Mouse (Mus musculus) heart, postnatal 36 days (tissue): ENCODE data around the gene Tex44. TPM values are rescaled to one million over a fixed set of nuclear protein-coding genes. Genes with fewer than 3 reads are reported as not detected.

ENCODE experiments used
- DNase-seq, 2 experiments: peaks; one replicate each; pipeline ENCODE4 v3.0.0; 2021 to 2022
- intact Hi-C: fragments of 180-260 bp; cut with DNase I; formaldehyde crosslinking; loops from one replicate; pipeline ENCODE4 v1.15.1; 2025
- total RNA-seq, 2 experiments: library from RNA; stranded (reverse); gene quantifications; 2 replicates each; pipeline ENCODE4 v1.2.3; 2021

Gene Tex44
- total RNA-seq, 2 experiments from 2014 or later, result not detected

DNA sequence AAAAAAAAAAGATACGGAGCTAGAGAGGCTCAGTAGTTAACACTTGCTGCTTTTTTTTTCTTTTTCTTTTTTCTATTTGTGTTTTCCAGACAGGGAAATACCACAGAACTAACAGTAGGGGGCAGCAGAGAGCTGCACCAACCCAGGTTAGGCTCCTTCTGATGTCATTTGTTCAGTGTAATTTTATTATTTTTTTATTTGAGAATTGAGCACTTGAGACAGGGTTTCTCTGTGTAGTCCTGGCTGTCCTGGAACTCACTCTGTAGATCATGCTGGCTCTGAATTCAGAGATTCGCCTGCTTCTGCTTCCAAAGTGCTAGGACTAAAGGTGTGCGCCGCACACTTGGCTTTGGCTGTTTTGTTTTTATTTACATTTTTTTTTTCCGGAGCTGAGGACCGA lies 9.8 kb upstream of the Tex44 start:
- intact Hi-C loops, result loop anchor here (1.0 kb wide), 1 partner anchor 14 kb away; no protein-coding TSS in a partner anchor
- no peak for DNase-seq

DNA sequence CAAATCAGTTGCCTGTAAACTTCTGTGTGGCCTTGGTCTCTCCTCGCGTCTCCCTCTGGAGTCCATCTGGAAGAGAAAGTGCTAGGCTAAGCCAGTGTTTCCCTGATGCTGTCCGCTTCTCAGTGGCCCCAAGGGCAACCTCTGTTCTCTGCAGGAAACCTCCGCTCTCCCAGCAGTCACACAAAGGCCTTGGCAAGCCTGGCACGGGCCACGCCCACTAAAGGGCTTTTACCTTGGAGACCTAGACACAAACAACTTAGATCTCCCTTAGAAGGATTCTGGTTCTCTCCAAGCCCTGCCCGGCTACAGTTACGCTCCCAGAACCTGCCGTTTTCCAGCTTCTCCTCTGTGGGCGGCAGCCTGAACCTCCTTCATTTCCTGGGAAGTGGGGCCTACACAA lies 5.1 kb upstream of the Tex44 start:
- DNase-seq, result no peak
- intact Hi-C loops, result no loop called here

DNA sequence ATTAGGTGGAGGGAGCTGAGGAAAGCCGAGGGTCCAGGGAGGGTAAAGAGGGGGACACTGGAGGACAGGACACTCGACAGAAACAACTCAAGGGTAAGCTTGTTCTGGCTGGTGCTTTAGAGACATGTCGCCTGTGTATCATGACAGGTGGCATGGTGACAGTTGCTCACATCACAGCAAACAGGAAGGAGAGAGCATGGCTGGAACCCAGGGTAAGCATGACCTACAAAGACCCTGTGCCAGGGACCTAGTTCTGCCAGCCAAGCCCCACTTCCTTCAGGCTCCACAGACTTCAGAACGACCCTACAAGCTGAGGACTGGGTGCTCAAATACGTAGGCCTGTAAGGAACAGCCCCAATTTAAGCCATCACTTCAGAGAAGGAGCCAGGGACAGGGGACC lies 2.2 kb upstream of the Tex44 start:
- no peak for DNase-seq
- intact Hi-C loops, result no loop called here

DNA sequence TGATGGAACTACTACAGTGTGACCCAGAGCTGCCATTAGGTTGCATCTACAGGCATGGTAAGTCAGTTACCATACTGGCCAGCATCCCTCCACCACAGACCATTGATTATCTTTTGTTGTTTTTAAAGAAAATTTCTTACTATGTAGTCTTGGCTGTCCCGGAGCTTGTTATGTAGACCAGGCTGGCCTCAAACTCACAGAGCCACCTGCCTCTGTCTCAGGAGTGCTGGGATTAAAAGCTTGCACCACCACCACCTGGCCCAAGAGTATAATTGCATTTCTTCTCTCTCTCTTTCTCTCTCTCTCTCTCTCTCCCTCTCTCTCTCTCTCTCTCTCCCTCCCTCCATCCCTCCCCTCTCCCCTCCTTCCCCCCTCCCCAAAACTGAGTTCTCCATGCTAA lies 1.8 kb upstream of the Tex44 start:
- intact Hi-C loops, result no loop called here
- no peak for DNase-seq

DNA sequence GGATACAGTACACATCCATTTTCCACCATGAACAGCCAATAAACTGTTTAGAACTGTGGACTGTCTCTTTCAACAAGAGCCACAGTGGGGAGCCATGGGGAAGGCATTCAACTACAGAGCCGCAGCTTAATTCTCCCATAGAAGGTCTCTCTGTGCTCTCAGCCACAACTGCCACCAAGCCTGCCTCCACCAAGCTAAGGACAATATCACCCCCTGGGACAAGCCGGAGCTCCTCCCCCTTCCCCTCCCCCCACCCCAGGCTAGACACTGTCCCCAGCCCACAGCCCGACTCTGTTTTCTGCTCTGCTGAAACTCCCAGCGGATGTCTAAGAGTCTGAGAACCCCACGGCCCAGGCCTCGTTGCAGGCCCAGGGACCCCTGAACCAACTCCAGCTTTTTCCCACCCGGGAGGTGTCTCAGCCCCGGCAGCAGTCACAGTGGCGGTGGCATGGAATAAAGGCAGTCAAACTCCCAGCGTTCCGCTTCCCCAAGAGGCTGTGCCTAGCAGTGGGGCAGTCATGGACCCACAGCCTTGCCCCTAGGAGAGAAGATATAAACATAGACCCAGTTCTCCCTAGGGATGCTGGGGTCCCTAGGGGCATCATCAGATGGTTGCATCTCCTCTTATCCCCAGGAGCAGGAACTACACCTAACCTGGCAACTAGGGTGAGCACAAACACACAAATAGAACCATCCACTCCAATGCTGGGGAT lies 1.1 kb upstream of the Tex44 start:
- no peak for DNase-seq
- intact Hi-C loops, result loop anchor here (5.0 kb wide), 1 partner anchor 33 kb away; no protein-coding TSS in a partner anchor

DNA sequence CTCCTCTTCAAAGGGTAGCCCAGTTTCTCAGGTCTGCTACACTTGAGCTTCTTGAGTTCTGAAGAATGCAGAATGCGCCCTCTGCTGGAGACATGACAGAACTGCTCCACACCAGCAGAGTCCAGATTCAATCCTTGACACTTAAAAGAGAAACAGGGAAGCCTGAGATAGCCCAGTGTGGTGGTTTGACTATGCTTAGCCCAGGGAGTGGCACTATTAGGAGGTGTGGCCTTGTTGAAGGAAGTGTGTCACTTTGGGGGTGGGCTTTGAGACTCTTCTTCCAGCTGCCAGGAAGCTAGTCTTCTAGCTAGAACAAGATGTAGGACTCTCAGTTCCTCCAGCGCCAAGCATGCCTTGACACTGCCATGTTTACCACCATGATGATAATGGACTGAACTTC lies 3.9 kb downstream of the Tex44 start:
- DNase-seq, result peak; percentile 74 to 77
- intact Hi-C loops, result loop anchor here (1.0 kb wide), 1 partner anchor 14 kb away; no protein-coding TSS in a partner anchor

DNA sequence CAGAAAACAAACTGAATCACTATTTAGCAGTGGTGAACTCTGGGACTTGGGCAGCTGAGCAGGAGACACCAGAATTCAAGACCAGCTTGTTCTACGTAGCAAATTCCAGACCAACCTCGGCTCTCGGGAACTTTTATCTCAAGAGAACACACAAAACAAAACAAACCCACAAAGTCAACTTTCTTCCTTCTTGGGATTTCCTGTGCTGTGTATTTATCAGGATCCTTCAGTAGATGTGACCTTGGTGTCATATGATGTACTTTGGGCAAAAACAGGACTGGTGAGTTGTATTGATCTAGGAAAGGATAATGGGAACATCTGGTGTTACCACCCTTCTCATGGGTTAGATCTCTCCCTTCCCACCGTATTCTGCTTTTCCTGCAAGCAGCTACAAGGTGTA lies 6.6 kb downstream of the Tex44 start:
- DNase-seq, result no peak
- intact Hi-C loops, result no loop called here

DNA sequence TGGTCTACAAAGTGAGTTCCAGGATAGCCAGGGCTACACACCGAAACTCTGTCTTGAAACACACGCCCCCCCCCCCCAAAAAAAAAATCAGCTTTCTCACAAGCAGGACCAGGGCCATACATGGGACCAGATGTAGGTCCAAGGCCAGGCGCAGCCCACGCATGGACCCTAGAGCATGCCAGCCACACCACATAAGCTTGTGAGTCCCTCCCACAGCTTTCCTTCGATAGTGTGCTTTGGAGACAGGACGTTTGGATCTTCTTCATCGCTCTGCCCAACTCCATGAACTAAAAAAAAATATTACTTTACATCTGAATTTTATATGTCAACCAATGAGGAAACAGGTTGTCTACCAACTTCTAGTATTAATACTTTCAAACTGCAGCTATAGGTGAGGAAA lies 7.2 kb downstream of the Tex44 start:
- DNase-seq, result no peak
- intact Hi-C loops, result no loop called here

DNA sequence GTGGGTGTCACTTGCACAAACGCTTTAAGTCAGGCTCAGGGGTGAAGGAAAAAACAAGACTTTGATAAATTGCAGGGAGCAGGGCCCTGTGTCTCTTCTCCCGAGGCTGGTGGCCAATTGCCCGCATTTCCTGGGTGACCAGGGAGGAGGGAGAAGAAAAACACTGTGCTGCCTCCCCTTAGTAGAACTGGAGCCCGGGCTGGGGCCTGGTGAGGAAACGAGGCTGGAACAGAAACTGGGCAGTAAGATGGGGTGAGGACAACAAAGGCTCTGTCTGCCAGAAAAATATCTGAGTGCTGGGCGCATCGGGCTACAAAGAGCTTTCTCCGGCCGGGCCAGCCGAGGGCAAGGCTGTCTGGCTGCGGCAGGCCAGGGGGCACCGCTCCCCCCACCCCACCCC lies 7.9 kb downstream of the Tex44 start:
- intact Hi-C loops, result no loop called here
- peak in 1 of 2 experiments; percentile 72 for DNase-seq

DNA sequence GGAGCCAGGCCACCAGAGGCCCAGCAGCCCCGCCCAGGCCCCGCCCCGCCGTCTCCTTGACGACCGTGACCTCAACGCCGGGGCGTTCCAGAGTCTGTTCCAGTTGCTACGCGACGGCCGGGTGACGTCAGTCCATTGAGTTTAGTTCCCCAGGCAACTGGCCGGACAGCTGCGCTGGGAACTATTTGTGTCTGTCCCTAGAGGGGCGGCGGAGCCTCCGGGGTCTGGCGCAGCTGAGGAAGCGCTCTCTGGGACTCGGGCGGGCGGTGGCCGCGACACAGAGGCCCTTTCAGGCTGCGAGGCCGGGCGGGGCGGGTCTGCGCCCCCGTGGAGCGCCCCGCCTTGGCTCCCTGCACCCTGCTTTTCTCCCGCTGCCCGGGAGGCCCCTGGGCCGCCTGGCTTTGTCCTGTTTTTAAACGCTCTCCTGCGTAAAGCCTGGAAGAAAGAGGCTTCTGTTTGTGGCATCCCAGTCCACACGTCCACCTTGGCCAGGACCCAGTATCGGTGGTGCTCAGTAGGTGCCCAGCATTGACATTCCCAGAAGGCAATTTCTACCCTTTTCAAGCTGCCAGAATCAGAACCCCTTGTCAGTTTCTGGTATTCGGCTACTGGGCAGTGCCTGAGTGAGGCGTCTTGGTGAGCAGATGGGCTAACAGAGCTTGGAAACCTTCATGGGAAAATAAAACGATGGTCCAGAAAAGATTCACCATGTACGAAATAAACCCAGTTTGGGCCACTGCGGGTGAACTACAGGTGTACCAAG lies 8.5 kb downstream of the Tex44 start:
- intact Hi-C loops, result loop anchor here (5.0 kb wide), 1 partner anchor 148 kb away; the partner anchor contains the start of genes Cops7b and Pde6d
- DNase-seq, result peak; percentile 99

DNA sequence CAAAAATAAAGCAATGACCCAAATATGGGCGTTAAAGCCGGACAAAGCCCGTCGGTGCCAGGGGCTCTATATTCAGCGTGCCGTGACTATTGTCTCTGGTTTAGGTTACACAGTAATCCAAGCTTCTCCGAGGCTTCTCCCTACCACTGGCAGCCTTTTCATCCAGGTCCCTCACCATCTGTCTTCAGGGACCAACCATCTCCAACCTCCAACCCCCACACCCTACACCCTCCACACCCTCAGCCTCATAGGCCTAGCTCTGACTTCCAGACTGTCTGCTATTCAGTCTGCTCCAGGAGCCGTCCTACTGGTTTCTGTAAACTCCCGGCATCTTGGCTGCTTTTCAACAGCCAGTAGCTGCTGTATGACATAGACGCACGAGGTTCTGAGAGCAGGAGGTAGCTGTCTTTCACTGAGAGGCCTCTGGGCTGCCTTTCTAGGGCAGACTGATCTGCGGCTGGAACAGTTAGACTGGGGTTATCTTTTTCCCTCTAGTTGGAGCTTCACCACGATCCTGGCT lies 9.2 kb downstream of the Tex44 start:
- intact Hi-C loops, result loop anchor here (5.0 kb wide), 1 partner anchor 147 kb away; the partner anchor contains the start of genes Cops7b and Pde6d

DNA sequence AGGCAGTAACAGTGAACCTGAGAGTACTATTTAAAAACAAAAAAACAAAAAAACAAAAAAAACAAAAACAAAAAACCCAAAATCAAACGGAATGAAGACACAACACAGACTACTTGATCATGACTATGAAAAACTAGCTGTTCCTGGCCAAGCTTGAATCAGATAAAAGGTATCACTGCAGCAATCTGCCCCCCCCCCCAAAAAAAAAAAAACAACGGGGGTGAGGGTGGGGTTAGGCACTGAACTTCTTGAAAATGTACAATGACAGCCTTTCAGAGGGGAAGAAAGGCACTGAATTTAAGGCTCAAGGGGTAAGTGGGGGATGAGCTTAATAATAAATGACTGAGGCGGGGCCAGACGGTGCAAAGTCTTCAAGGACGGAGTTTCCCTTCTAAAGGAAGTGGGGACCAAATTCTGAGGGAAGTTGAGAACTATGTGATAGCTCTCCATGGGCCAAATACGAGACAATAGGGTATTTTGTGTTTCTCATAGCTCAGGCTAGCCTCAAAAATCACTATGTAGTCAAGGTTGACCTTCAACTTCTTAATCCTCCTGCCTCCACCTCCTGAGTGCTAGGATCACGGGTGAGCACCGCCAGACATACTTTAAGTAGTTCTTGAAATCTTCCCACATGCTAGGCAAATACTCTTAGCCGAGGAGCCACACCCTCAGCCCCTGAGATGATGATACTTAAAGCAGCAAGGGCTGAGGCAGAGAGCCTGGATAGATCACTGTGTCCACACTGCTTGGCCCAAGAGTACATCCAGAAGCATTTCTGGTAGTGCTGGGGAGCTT lies 11.3 kb downstream of the Tex44 start:
- DNase-seq, result no peak
- intact Hi-C loops, result loop anchor here (5.0 kb wide), 1 partner anchor 145 kb away; the partner anchor contains the start of genes Cops7b and Pde6d

More for the DNA sequence above, 9.2 kb downstream of the Tex44 start:
- DNase-seq, result peak; percentile 61 to 77

DNA sequence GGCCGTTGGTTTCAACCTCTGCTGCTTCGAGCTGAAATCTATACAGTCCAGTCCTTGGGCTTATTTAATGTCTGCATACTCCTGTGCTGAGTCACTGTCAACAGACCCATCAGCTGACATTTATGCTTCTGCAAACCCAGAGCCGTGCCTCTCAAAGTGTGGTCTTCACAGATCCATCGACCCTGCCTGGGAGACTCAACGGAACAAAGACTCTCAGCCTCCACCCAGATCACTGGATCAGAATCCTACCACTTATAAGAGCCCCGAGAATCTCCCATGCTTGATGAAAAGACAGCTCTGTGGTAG lies 11.8 kb downstream of the Tex44 start:
- intact Hi-C loops, result loop anchor here (5.0 kb wide), 1 partner anchor 144 kb away; the partner anchor contains the start of genes Cops7b and Pde6d
- no peak for DNase-seq

DNA sequence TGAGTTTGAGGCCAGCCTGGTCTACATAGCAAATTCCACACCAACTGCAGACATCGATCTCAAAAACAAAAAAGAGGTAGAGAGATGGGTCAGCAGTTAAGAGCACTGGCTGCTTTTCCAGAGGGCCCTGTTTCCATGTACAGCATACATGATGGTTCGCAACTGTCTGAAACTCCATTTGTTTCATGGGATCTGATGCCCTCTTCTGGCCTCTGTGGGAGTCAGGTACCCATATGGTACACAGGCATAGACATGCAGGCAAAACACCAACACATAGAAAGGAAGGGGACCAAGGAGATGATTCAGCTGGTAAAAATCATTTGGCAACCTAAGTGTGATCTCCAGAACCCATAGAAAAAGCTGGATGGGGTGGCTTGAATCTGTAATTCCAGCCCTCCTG lies 12.4 kb downstream of the Tex44 start:
- no peak for DNase-seq
- intact Hi-C loops, result loop anchor here (5.0 kb wide), 1 partner anchor 144 kb away; the partner anchor contains the start of genes Cops7b and Pde6d

DNA sequence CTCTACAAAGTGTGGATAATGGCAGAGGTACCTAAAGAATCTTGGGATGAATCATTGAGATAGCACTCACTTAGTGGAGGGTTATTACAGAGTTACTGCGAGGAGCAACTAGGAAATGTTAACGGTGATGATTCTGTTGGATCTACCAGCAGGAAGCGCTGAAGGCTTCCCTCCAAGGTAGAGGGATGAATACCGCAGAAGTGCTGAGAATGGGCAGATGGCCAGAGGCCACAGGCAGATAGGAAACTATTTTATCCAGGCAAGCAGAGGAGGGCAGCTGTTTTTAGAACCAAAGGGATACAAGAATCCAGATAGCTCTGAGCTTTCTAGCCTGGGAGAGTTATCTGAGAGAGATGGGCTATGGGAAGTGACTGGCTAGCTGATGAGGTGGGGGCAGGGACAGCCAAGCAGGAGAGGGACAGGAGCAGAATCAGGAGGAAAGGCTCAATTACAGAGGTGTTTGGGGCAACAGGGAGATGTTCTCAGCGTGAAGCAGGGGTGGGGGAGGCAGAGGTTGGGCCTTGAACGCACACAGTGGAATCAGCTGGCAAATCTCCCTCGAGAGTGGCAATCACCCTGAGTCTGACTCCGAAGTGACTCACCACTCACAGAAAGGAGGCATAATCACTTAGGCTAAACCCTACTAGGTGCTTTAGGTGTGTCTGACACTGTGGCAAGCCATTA lies 13.5 kb downstream of the Tex44 start:
- DNase-seq, result no peak
- intact Hi-C loops, result loop anchor here (1.0 to 5.0 kb wide), 3 partner anchors 61 to 143 kb away; partner anchors contain the start of genes Cops7b and Pde6d

DNA sequence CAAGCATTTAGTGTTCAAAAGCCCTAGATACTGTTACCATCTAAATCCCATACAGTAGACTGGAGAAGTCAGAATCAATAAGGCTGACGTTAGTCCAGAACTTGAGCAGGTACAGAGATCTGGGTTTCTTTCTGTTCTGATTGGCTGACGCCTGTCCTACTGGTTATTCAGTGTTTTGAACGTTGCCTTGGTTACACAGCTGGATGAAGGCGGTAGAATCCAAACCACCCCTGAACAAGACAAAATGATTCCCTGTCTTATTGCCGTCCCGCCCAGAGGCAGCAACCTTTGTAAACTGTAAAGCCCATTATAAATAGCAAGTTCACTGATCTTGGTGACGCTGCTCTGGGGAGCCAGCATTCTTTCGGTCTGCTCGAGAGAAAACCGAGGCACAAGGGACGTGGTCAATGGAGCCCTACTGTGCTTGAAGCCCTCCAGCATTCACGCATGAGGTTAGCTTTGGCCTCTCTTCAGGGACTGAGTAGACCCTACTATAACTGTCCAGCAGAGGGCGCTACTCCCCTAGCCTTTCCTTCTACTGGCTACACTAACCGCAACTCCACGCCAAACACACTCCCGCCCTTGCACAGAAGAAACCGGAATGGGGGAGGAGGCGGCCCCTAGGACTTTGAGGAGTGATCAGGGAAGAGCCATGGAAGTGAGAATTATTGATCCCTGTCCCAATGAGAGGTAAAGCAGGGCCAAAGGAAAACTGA lies 14.2 kb downstream of the Tex44 start:
- DNase-seq, result peak; percentile 95
- intact Hi-C loops, result loop anchor here (1.0 kb wide), 2 partner anchors 60 to 92 kb away; no protein-coding TSS in a partner anchor

DNA sequence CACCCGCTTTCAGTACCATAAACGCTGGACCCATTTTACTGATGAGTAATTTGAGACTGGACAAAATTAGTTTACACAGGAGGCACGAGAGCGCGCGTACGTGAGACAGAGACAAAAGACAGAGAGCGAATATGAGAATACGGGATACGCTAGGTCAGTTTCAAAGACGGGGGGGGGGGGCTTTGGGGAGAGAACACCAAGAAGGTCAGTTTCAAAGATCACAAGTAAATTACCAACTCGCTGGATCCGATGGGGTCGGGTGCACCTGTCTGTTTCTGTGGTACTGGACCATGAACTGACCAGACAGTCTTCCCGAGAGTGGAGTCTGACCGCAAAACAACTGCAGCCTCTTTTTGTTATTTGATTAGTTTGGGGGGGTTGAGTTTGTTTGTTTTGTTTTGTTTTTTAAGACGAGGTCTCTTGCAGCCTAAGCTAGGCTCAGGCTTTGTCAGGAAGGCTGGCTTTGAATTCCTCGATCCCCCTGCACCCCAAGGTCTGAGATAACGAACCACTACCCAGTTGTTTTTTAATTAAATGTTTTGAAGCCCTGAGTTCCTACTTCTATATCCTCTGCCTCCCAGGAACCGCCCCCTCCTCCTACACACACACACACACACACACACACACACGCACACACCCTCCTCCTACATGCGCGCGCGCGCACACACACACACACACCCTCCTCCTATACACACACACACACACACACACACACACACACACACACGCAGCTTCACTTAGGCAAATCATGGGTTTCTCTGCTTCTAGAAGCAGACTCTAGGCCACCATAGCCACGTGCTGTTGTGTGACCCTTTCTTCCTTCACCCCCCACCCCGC lies 15.0 kb downstream of the Tex44 start:
- intact Hi-C loops, result loop anchor here (1.0 kb wide), 2 partner anchors 59 to 91 kb away; no protein-coding TSS in a partner anchor
- peak; percentile 56 to 71 for DNase-seq

DNA sequence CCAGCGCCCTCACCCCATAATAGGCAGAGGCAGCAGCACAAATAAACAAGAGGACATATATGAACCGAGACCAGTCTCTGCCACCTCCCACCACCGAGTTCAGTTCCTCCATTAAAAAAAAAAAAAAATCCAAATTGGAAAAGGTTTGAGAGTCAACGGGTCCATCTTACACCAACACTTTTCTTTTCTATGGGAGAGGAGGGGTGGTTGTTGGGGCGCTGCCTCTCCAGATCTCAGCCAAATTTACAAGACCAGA lies 15.5 kb downstream of the Tex44 start:
- DNase-seq, result peak in 1 of 2 experiments; percentile 78
- intact Hi-C loops, result no loop called here
